Mouse (Mus musculus) bone marrow, adult 2 months (tissue): ENCODE data around the gene Farp1.

ENCODE experiments used
- CTCF ChIP-seq: fragments of 200-500 bp; IDR thresholded peaks from 2 replicates; pipeline ENCODE4 v1.5.1; 2011; ENCODE audit warnings: low read length, control low read depth; ENCODE audit not compliant: control insufficient read depth, insufficient read depth
- POLR2A ChIP-seq: fragments of 200-500 bp; IDR thresholded peaks from 2 replicates; pipeline ENCODE4 v1.6.1; 2011; ENCODE audit warnings: low read depth, mild to moderate bottlenecking, control low read depth, low read length, borderline replicate concordance; ENCODE audit not compliant: control insufficient read depth

GRCm38 (mm10) chr14:121134414-121134813 is 99.4 kb downstream of the Farp1 start:
- TF ChIP-seq CTCF: no peak
- TF ChIP-seq POLR2A: no peak
